Mouse (Mus musculus) liver, embryonic 14.5 days (tissue): ENCODE data around the gene Ppp2r5c.

Experiments used
- CTCF ChIP-seq: IDR thresholded peaks from 2 replicates; pipeline ENCODE4 v1.5.1; 2016; ENCODE audit warnings: antibody characterized with exemption, low read depth, control low read depth
- EP300 ChIP-seq: IDR thresholded peaks from 2 replicates; pipeline ENCODE4 v1.6.1; 2016; ENCODE audit warnings: antibody characterized with exemption, low read depth

DNA sequence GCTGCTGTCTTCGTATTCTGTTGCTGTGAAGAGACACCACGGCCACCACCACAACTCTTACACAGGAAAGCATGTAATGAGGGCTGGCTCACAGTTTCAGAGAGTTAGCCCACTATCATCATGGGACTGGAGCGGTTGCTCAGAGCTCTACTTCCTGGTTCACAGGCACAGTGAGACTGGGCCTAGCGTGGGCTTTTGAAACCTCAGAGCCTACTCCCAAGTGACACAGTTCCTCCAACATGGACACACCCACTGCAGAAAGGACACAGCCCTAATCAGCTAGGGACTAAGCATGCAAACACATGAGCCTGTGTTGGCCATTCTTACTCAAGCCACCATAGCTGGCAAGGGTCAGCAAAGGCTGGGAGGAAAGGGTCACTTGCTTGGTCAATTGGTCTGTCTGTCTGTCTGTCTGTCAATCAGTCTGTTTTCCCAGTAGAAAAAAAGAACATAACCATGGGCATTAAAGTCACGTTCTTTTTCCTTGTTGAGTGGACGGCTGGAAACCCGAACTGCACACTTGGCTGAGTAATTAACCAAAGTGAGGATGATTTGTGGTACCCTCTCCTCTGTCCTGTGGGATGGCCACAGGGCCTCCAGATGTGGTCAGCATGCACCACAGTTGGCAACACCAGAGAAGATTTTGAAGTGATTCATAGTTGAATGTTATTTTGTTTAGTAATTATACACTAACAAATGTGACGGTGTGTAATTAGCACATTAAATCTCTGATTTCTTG lies 56.7 kb downstream of the Ppp2r5c start:
- no peak for TF ChIP-seq CTCF
- no peak for TF ChIP-seq EP300
